Mouse (Mus musculus): Measurements from ENCODE around the gene Dnajc6. TPM values are rescaled to one million over a fixed set of nuclear protein-coding genes. Genes with fewer than 3 reads are reported as not detected.

Dnajc6 gene
- polyA plus RNA-seq, 1 experiment, result 0.58 TPM

- no peak for TF ChIP-seq CTCF (IDR thresholded peaks at IDR 0.05; ENCODE audit: extremely low read depth, insufficient read length, insufficient replicate concordance, low read depth, low read length)
- H3K4me3 ChIP-seq (ENCODE audit: low read depth, low read length), result no peak overlapping the region
- H3K27ac ChIP-seq (ENCODE audit: insufficient read depth, low read depth, low read length), result no peak overlapping the region
- no peaks in the 10 kb centered on the region for H3K4me1 ChIP-seq (ENCODE audit: control insufficient read depth, insufficient read depth, insufficient read length, low read length)
- H3K36me3 ChIP-seq (ENCODE audit: control insufficient read depth, insufficient read depth, low read length), result no peaks in the 10 kb centered on the region
- 76% methylated on average over 3 of the region's 3 CpGs for WGBS
- H3K27me3 ChIP-seq (ENCODE audit: control insufficient read depth, insufficient read depth, low read length), result no peaks in the 10 kb centered on the region
Measured at GRCm38 (mm10) chr4:101592466-101592865, 96.0 kb downstream of the Dnajc6 start.

GRCm38 (mm10) chr4:101601758-101602157 is 105.3 kb downstream of the Dnajc6 start:
- Histone ChIP-seq H3K27ac (ENCODE audit: insufficient read depth, low read depth, low read length) (no peak overlapping the region), H3K4me3 (ENCODE audit: low read depth, low read length) (no peak overlapping the region), H3K27me3 (ENCODE audit: control insufficient read depth, insufficient read depth, low read length) (no peaks in the 10 kb centered on the region), H3K36me3 (ENCODE audit: control insufficient read depth, insufficient read depth, low read length) (no peaks in the 10 kb centered on the region), H3K4me1 (ENCODE audit: control insufficient read depth, insufficient read depth, insufficient read length, low read length) (no peaks in the 10 kb centered on the region)
- TF ChIP-seq POLR2A (IDR thresholded peaks at IDR 0.05; ENCODE audit: low read depth, low read length) (no peak), CTCF (IDR thresholded peaks at IDR 0.05; ENCODE audit: extremely low read depth, insufficient read length, insufficient replicate concordance, low read depth, low read length) (no peak)

- Histone ChIP-seq H3K4me3 (ENCODE audit: low read depth, low read length) (no peak overlapping the region), H3K27ac (ENCODE audit: insufficient read depth, low read depth, low read length) (no peak overlapping the region), H3K36me3 (ENCODE audit: control insufficient read depth, insufficient read depth, low read length) (no peaks in the 10 kb centered on the region), H3K4me1 (ENCODE audit: control insufficient read depth, insufficient read depth, insufficient read length, low read length) (no peaks in the 10 kb centered on the region), H3K27me3 (ENCODE audit: control insufficient read depth, insufficient read depth, low read length) (no peaks in the 10 kb centered on the region)
- TF ChIP-seq POLR2A (IDR thresholded peaks at IDR 0.05; ENCODE audit: low read depth, low read length) (no peak), CTCF (IDR thresholded peaks at IDR 0.05; ENCODE audit: extremely low read depth, insufficient read length, insufficient replicate concordance, low read depth, low read length) (no peak)
- WGBS, result 74% methylated on average over 3 of the region's 3 CpGs
Measured at GRCm38 (mm10) chr4:101603635-101604034, 107.2 kb downstream of the Dnajc6 start.

GRCm38 (mm10) chr4:101616520-101616919 is 120.1 kb downstream of the Dnajc6 start:
- no peaks in the 10 kb centered on the region for H3K4me1 ChIP-seq (ENCODE audit: control insufficient read depth, insufficient read depth, insufficient read length, low read length)
- no peak overlapping the region for H3K27ac ChIP-seq (ENCODE audit: insufficient read depth, low read depth, low read length)
- 91% methylated on average over 5 of the region's 5 CpGs for WGBS
- no peaks in the 10 kb centered on the region for H3K36me3 ChIP-seq (ENCODE audit: control insufficient read depth, insufficient read depth, low read length)
- no peaks in the 10 kb centered on the region for H3K27me3 ChIP-seq (ENCODE audit: control insufficient read depth, insufficient read depth, low read length)
- TF ChIP-seq POLR2A (IDR thresholded peaks at IDR 0.05; ENCODE audit: low read depth, low read length) (no peak), CTCF (IDR thresholded peaks at IDR 0.05; ENCODE audit: extremely low read depth, insufficient read length, insufficient replicate concordance, low read depth, low read length) (no peak)
- no peak overlapping the region for H3K4me3 ChIP-seq (ENCODE audit: low read depth, low read length)

DNA sequence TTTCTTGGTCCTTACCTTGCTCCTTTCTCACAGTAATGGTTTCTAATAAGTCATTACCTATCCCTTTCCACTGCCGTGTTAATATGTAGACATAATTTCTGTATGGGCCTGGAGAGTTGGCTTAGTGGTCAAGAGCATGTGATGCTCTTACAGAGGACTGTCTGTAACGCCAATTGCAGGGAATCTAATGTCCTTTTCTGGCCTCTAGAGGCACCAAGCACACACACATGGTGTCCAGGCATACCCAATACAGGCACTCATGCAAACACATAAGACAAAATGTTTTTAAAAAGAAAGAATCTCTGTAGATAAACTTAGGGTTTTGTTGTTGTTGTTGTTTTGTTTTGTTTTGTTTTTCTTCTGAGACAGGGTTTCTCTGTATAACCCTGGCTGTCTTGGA is 121.3 kb downstream of the Dnajc6 start:
- Histone ChIP-seq H3K4me1 (ENCODE audit: control insufficient read depth, insufficient read depth, insufficient read length, low read length) (no peaks in the 10 kb centered on the region), H3K36me3 (ENCODE audit: control insufficient read depth, insufficient read depth, low read length) (no peaks in the 10 kb centered on the region), H3K27ac (ENCODE audit: insufficient read depth, low read depth, low read length) (no peak overlapping the region), H3K4me3 (ENCODE audit: low read depth, low read length) (no peak overlapping the region), H3K27me3 (ENCODE audit: control insufficient read depth, insufficient read depth, low read length) (no peaks in the 10 kb centered on the region)
- WGBS, result 62% methylated on average over 2 of the region's 2 CpGs
- no peak for TF ChIP-seq POLR2A (IDR thresholded peaks at IDR 0.05; ENCODE audit: low read depth, low read length)
- no peak for TF ChIP-seq CTCF (IDR thresholded peaks at IDR 0.05; ENCODE audit: extremely low read depth, insufficient read length, insufficient replicate concordance, low read depth, low read length)

DNA sequence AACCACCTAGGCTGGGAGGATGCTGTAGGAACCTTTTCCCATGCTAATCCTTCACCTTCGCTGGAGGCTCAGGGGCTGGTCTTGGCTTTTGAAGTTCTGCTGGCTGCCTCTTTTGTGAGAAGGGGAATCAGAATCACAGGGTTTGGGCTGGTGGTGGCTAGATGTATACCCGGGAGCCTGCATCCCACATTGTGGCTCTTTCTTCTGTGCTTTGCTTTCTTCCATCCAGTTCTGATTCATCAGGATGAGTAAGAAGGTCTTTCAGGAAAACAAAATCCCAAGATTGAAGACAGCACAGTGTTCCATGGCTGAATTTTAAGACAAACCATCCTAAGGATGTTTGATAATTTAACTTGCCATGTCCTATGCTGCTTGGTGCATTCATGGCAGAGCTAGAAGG is 123.8 kb downstream of the Dnajc6 start:
- Histone ChIP-seq H3K27ac (ENCODE audit: insufficient read depth, low read depth, low read length) (no peak overlapping the region), H3K4me1 (ENCODE audit: control insufficient read depth, insufficient read depth, insufficient read length, low read length) (no peaks in the 10 kb centered on the region), H3K36me3 (ENCODE audit: control insufficient read depth, insufficient read depth, low read length) (no peaks in the 10 kb centered on the region), H3K4me3 (ENCODE audit: low read depth, low read length) (no peak overlapping the region), H3K27me3 (ENCODE audit: control insufficient read depth, insufficient read depth, low read length) (no peaks in the 10 kb centered on the region)
- WGBS, result 86% methylated on average over 2 of the region's 2 CpGs
- TF ChIP-seq CTCF (IDR thresholded peaks at IDR 0.05; ENCODE audit: extremely low read depth, insufficient read length, insufficient replicate concordance, low read depth, low read length), result no peak
- no peak for TF ChIP-seq POLR2A (IDR thresholded peaks at IDR 0.05; ENCODE audit: low read depth, low read length)

DNA sequence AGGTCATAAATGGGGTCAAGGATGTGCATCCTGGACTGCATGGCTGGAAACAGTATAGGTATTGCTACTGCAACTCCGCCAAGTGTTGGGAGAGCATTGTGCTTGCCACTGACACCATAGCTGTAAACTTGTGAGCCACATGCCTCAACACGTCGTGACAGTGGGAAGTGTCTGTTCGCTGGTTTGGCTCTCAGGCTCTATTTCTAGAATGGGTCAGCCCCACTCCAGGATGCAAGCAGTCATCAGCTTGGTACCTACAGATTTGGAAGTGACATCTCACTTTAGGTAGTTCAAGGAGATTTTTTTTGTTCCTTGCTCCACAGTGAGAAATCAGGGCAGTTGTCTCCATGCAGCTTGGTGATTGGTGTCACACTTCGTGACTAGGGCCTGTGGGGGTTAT is 124.8 kb downstream of the Dnajc6 start:
- WGBS, result 85% methylated on average over 5 of the region's 5 CpGs
- TF ChIP-seq CTCF (IDR thresholded peaks at IDR 0.05; ENCODE audit: extremely low read depth, insufficient read length, insufficient replicate concordance, low read depth, low read length), result no peak
- no peak overlapping the region for H3K4me3 ChIP-seq (ENCODE audit: low read depth, low read length)
- H3K27me3 ChIP-seq (ENCODE audit: control insufficient read depth, insufficient read depth, low read length), result no peaks in the 10 kb centered on the region
- H3K36me3 ChIP-seq (ENCODE audit: control insufficient read depth, insufficient read depth, low read length), result no peaks in the 10 kb centered on the region
- no peak overlapping the region for H3K27ac ChIP-seq (ENCODE audit: insufficient read depth, low read depth, low read length)
- no peaks in the 10 kb centered on the region for H3K4me1 ChIP-seq (ENCODE audit: control insufficient read depth, insufficient read depth, insufficient read length, low read length)

DNA sequence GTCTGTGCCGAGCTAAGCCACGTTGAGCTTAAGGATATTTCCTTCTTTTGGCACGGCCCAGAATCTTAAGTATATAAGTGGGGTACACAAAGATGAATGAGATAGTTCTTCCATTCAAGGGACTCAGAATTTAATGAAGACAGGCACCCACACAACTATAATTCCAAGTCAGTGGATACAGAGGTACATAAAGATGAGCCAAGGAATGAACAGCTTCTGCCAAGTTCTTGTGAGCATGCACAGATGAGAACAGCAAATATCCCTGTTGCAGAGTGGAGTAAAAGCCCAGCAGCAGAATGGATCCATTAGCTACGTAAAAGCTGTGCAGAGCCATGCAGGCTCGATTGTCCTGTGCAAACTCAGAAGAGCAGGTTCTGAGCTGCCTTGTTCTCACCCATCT is 128.8 kb downstream of the Dnajc6 start:
- no peaks in the 10 kb centered on the region for H3K36me3 ChIP-seq (ENCODE audit: control insufficient read depth, insufficient read depth, low read length)
- H3K27me3 ChIP-seq (ENCODE audit: control insufficient read depth, insufficient read depth, low read length), result no peaks in the 10 kb centered on the region
- H3K4me3 ChIP-seq (ENCODE audit: low read depth, low read length), result no peak overlapping the region
- 89% methylated on average over 5 of the region's 5 CpGs for WGBS
- no peak overlapping the region for H3K27ac ChIP-seq (ENCODE audit: insufficient read depth, low read depth, low read length)
- no peaks in the 10 kb centered on the region for H3K4me1 ChIP-seq (ENCODE audit: control insufficient read depth, insufficient read depth, insufficient read length, low read length)
- TF ChIP-seq POLR2A (IDR thresholded peaks at IDR 0.05; ENCODE audit: low read depth, low read length), result no peak
- no peak for TF ChIP-seq CTCF (IDR thresholded peaks at IDR 0.05; ENCODE audit: extremely low read depth, insufficient read length, insufficient replicate concordance, low read depth, low read length)
